Mouse (Mus musculus) cortical plate, adult 2 months (tissue): Measurements from ENCODE around the gene Kcne4. TPM values are rescaled to one million over a fixed set of nuclear protein-coding genes. Genes with fewer than 3 reads are reported as not detected.
"Not testable (repeated sequence)": the region's sequence is repeated elsewhere in the genome, so short reads cannot be mapped to it uniquely, and the experiment has no call there.

Experiments
- H3K27ac ChIP-seq: fragments of 200-500 bp; 2 replicates; pipeline ENCODE4 v1.5.1; 2012; ENCODE audit warnings: low read length, control low read depth, inconsistent platforms; ENCODE audit not compliant: insufficient read depth
- H3K4me1 ChIP-seq: fragments of 200-500 bp; 2 replicates; pipeline ENCODE4 v1.6.1; 2011; ENCODE audit warnings: low read length; ENCODE audit not compliant: control insufficient read depth, insufficient read depth
- H3K4me3 ChIP-seq: fragments of 200-500 bp; 2 replicates; pipeline ENCODE4 v1.5.1; 2011; ENCODE audit warnings: mild to moderate bottlenecking, low read length, control low read depth; ENCODE audit not compliant: insufficient read depth
- CTCF ChIP-seq: fragments of 200-500 bp; IDR thresholded peaks from 2 replicates; pipeline ENCODE4 v1.5.1; 2011; ENCODE audit warnings: mild to moderate bottlenecking, control low read depth, low read length; ENCODE audit not compliant: insufficient read depth; ENCODE audit errors: extremely low read depth
- POLR2A ChIP-seq: fragments of 200-500 bp; IDR thresholded peaks from 2 replicates; pipeline ENCODE4 v1.6.1; 2011; ENCODE audit warnings: mild to moderate bottlenecking, low read length, control low read depth; ENCODE audit not compliant: insufficient read depth; ENCODE audit errors: extremely low read depth
- polyA plus RNA-seq: library from polyadenylated mRNA; depleted of rRNA; stranded (reverse); fragments of >200 nt; gene quantifications from 2 replicates; pipeline ENCODE4 v1.2.3, GENCODE M21; 2012; rRNA removed

The Kcne4 gene
- polyA plus RNA-seq: 0.72 and 0.84 TPM in 2 replicates

DNA sequence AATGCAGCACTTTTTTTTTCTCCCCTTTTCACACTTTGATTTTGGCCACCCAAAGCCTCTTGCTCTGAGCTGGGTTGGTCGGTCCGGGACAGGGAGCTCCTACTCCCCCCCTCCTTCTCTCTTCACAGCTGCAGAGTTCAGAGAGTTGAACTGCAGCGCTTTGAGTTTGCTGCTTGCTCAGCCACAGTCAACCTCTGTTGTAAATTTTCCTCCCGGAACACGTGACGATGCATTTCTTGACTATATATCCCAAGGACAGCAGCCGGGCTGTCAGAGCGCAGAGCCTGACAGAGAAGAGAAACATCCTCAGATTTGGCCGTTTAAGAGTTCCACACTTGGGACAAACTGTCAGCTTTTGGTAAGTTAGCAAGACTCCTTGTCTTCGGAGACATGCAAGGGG, at the start of gene Kcne4:
Gene Kcne4 (plus strand): TSS at position 120 of the 400 bp plus-strand sequence.
- Histone ChIP-seq H3K4me3 (no peak within 1 kb of the TSS), H3K4me1 (no peaks in the 10 kb centered on the region), H3K27ac (no peak within 1 kb of the TSS)
- no peak for TF ChIP-seq CTCF
- TF ChIP-seq POLR2A: no peak

DNA sequence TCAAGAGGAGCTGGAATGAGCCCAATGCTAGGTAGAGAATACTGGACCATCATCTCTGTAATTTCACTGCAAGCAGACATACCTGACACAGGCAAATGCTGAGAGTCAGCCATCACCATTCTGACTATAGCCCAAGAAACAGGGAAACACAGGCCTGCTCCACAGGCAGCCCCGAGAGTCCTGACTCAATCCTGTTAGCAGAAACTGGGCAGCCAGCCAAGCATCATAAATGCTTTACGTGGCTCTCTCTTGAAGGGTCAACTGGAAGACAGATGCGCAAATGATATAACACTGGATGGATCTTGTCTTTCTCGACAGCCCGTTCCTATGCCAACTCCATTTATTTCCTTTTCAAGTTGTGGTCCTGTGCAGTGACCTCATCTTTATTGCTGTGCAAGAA, 34.7 kb upstream of the Kcne4 start:
- no peak overlapping the region for H3K27ac ChIP-seq
- H3K4me1 ChIP-seq: no peaks in the 10 kb centered on the region
- TF ChIP-seq CTCF (no peak), POLR2A (no peak)
- no peak overlapping the region for H3K4me3 ChIP-seq

DNA sequence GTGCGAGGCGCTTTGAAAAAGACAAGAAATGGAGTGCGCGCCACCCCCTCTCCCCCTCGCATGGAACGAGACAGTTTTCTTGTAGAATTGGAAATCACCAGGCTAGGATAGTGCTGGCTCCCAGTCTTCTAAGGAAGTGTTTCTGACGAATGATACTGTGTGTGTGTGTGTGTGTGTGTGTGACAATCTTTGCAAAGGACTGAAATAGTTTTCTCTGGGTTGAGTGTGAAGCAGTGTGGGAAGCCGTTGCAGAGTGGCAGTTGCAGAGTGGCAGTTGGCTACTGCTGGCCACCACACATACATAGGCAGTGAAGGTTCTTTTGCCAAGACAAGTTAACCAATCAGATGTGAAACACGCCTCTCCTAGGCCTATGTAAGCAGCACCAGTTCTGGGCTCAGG, 31.6 kb upstream of the Kcne4 start:
- not testable (repeated sequence) for H3K27ac ChIP-seq, H3K4me1 ChIP-seq, H3K4me3 ChIP-seq

DNA sequence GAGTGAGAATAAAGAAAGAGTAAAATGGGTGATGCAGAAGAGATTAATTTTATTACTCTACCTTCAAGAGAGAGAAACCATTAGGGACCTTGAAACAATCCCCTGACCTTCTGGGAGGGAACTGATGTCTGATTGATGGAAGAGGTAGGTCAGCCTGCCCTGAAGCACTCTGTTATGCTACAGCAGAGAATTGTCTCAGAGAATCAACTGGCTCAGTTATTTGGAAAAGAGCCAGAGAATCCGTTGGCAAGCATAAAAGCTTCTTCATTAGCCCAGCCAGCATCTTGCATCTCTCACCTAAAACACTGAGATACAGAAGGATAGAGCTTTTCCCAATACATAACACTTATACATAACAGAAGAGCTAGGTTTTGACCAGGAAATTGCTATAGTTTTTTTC, 26.8 kb upstream of the Kcne4 start:
- Histone ChIP-seq H3K27ac (no peak overlapping the region), H3K4me1 (no peaks in the 10 kb centered on the region), H3K4me3 (no peak overlapping the region)
- TF ChIP-seq POLR2A (no peak), CTCF (no peak)

DNA sequence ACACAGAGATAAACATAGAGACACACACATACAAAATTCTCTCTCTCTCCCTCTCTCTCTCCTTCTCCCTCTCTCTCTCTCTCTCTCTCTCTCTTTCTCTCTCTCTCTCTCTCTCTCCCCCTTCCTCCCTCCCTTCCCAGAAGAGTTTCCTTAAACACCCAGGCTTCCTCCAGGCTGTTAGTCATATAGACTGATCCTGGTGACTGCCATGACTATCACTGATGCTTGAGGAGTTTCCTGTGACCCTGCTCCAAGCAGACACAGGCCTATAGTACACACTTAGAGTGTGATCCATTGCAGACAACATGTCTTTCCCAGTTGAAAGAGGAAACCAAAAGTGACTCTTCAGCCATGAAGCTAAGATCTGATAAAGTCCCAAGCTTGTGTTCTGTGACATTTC, 9.1 kb upstream of the Kcne4 start:
- no peaks in the 10 kb centered on the region for H3K4me1 ChIP-seq
- H3K4me3 ChIP-seq: no peak overlapping the region
- no peak overlapping the region for H3K27ac ChIP-seq
- TF ChIP-seq POLR2A: no peak
- TF ChIP-seq CTCF: no peak

DNA sequence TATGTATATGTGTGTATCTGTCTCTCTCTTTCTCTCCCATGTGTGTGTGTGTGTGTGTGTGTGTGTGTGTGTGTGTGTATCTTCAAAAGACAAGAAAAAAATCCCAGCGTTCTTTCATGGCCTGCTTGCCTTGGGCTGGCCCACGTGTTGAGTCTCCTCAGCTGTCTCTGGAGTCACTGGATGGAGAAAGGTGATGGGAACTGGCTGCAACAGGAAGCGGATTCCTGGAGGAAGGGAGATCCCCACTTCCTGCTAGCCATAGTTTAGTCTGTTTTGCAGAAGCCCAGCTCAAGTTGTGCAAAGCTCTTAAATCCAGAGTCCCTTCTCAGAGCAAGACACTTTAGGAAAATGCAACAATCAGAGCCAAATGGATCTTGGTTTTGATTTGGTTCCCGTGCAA, 6.7 kb upstream of the Kcne4 start:
- Histone ChIP-seq H3K27ac (no peak overlapping the region), H3K4me3 (no peak overlapping the region), H3K4me1 (no peaks in the 10 kb centered on the region)
- no peak for TF ChIP-seq CTCF
- TF ChIP-seq POLR2A: no peak

DNA sequence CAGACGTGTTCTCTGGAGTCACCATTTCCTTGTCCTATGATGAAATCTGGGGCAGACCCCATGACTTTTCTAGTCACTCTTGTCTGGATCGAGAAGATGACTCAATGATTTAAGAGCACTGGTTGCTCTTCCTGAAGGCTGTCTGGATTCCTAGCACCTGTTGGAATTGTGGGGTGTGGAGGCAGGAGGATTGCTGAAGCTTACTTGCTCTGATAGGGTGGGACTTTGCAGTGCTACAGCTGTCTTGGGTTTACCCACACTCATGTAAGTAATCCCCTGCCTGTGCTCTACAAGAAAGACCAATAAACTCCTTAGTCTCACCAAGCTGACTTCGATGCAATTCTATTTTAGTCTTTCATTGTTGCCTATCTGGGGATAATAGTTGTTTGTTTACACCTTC, 5.7 kb upstream of the Kcne4 start:
- no peak for TF ChIP-seq CTCF
- TF ChIP-seq POLR2A: no peak
- Histone ChIP-seq H3K27ac (no peak overlapping the region), H3K4me1 (no peaks in the 10 kb centered on the region), H3K4me3 (no peak overlapping the region)

DNA sequence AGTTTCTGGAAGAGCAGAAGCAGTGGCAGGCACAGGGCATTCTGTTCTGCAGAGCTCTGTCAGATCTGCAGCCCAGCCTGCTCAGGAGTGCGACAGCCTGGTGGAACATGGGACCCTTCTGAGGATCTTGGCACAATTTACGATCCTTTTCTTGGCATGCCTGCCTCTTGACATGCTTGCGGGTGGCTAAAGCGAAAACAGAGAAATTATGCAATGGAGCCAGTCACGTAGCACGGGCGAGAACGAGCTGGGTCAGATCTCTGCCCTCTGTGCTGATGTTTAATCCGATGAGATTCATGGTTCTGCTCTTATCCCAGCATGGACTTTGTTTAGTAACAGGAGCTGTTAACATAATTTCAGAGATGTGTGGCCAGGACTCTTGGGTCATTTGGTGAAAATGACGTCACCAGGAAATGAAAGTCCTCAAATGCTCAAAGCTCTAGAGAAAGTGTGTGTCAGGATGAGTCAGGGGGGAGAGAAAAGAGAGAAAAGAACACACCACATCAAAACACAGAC, 4.5 kb upstream of the Kcne4 start:
- H3K4me3 ChIP-seq: no peak overlapping the region

DNA sequence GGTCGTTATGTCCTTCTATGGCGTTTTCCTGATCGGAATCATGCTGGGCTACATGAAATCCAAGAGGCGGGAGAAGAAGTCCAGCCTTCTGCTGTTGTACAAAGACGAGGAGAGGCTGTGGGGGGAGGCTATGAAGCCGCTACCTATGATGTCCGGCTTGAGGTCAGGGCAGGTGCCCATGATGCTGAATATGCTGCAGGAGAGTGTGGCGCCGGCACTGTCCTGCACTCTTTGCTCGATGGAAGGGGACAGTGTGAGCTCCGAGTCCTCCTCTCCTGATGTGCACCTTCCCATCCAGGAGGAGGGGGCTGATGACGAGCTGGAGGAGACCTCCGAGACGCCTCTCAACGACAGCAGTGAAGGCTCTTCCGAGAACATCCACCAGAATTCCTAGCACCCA, 1.2 kb downstream of the Kcne4 start:
- Histone ChIP-seq H3K4me3 (no peak overlapping the region), H3K27ac (no peak overlapping the region), H3K4me1 (peaks cover 2% of the 10 kb centered on the region; the same call in 1 of the 2 replicates)
- TF ChIP-seq POLR2A (no peak), CTCF (no peak)

More for the DNA sequence above, 4.5 kb upstream of the Kcne4 start:
- H3K4me1 ChIP-seq: no peaks in the 10 kb centered on the region
- TF ChIP-seq CTCF (no peak), POLR2A (no peak)
- H3K27ac ChIP-seq: no peak overlapping the region

DNA sequence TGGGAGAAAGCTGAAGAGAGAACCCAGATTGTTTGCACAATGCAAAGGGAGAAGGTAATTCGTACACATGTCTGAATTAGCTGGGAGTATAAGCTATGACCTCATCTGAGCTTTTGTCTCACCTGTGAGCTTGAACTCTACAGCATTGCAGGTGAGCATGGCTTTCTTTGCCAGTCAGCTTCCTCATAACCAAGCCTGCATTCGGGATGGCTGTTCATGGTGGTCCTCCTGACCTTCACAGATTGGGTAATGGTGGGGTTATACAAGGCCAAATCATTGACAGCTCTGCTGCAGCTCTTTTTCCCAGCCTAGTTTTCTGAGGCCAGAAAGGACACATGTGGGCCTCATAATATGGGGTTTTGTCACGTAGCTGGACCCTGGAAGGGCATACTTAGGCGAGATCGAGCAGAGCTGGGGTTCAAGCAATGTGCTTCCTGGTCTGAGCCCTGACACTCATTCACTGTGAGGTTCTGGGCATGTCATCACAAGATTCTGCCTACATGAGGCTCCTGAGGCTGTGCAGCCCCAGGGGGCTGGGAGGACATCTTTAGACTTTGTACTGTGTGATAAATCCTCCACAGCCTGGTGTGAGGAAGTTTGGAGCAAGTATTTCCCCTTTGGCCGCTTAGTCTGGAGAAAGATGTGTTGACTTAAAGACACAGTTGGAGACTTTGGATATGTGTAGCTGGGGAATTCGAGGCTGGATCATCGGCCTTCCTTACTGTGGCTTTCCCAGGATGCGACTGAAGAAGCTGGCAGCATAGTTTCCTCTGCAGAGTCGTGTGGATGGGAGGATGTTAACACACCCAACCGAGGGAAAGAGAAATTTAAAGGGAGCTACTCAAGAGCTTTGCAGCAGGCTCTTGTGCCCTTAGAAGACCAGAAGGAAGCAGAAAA, 2.3 kb downstream of the Kcne4 start:
- peaks cover 2% of the 10 kb centered on the region; the same call in 1 of the 2 replicates for H3K4me1 ChIP-seq
- no peak overlapping the region for H3K4me3 ChIP-seq
- TF ChIP-seq POLR2A (no peak), CTCF (no peak)
- H3K27ac ChIP-seq: no peak overlapping the region

DNA sequence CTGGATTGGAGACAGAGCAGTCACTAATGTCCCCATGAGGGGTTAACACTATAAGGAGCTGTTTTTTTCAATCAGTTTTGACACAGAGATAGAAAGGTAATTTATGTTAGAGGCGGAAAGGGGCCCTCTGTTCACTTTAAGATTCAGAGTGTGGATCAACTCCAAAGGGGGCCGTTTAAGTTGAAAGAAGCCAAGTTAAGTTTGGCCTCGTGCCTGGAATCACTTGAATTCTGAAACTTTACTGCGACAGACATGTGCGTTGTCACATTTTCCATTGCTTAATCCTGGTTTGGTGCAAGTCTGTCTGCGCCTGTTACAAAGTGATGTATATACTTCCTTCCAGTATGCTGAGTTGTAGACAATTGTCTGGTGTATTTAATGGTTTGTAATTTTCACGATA, 3.0 kb downstream of the Kcne4 start:
- no peak for TF ChIP-seq POLR2A
- TF ChIP-seq CTCF: no peak
- no peak overlapping the region for H3K4me3 ChIP-seq
- no peak overlapping the region for H3K27ac ChIP-seq
- H3K4me1 ChIP-seq: peaks cover 2% of the 10 kb centered on the region; the same call in 1 of the 2 replicates
